Mouse (Mus musculus) erythroblast, embryonic 14.5 days (primary cell): ENCODE results near the gene AC109138.7.

Experiments used
- GATA1 ChIP-seq: IDR thresholded peaks from 2 replicates; pipeline ENCODE4 v1.6.1; 2012; ENCODE audit warnings: low read length, inconsistent platforms, mixed read lengths
- TAL1 ChIP-seq: IDR thresholded peaks from 3 replicates; pipeline ENCODE4 v1.6.1; 2012; ENCODE audit warnings: low read length, inconsistent platforms, mixed read lengths

GRCm38 (mm10) chr19:4197180-4197579 is 17.0 kb upstream of the AC109138.7 start:
- TF ChIP-seq GATA1, result no peak
- no peak for TF ChIP-seq TAL1
